Mouse (Mus musculus) CH12.LX (cell line): Measurements from ENCODE around the gene St7. TPM values are rescaled to one million over a fixed set of nuclear protein-coding genes. Genes with fewer than 3 reads are reported as not detected.

Experiments used
- DNase-seq: peaks from one replicate; pipeline ENCODE4 v3.0.0-alpha.2; 2013; ENCODE audit errors: extremely low read depth
- H3K27ac ChIP-seq: 2 replicates; pipeline ENCODE4 v1.5.1; 2012; ENCODE audit warnings: low read depth, mild to moderate bottlenecking, control low read depth, moderate library complexity; ENCODE audit not compliant: insufficient read depth
- H3K27me3 ChIP-seq: replicated peaks from 2 replicates; pipeline ENCODE3; 2012; ENCODE audit warnings: inconsistent platforms
- H3K36me3 ChIP-seq, 2 experiments: replicated peaks in 1 of 2; 2 replicates each; pipeline versions ENCODE3 to v1.6.1; 2012; ENCODE audit warnings: inconsistent platforms in 1 of 2, low read length in 1 of 2, mild to moderate bottlenecking in 1 of 2, mixed read lengths in 1 of 2, moderate library complexity in 1 of 2; ENCODE audit not compliant: control insufficient read depth in 1 of 2, insufficient read depth in 1 of 2
- H3K4me1 ChIP-seq, 2 experiments: 2 replicates each; pipeline ENCODE4 v1.6.1; 2012; ENCODE audit warnings: inconsistent platforms in 1 of 2, moderate library complexity in 1 of 2; ENCODE audit not compliant: insufficient read depth in 2 of 2, control insufficient read depth in 1 of 2
- H3K4me2 ChIP-seq: 2 replicates; pipeline ENCODE4 v1.6.1; 2012; ENCODE audit warnings: low read depth, mild to moderate bottlenecking, control low read depth; ENCODE audit not compliant: poor library complexity, insufficient read depth, severe bottlenecking
- H3K4me3 ChIP-seq, 3 experiments: fragments of 150-350 bp in 1 of 3; sonication (generic) in 1 of 3; replicated peaks in 1 of 3; 2 replicates each; pipeline versions ENCODE3 to v1.5.1; 2011 to 2012; ENCODE audit warnings: low read depth in 2 of 3, low read length in 2 of 3, mild to moderate bottlenecking in 2 of 3, moderate library complexity in 2 of 3, control low read depth in 1 of 3, improper control_type of control experiment in 1 of 3, inconsistent platforms in 1 of 3, mixed read lengths in 1 of 3; ENCODE audit not compliant: poor library complexity in 1 of 3
- H3K79me2 ChIP-seq: replicated peaks from 2 replicates; pipeline ENCODE4 v1.6.1; 2012; ENCODE audit warnings: mild to moderate bottlenecking, moderate library complexity; ENCODE audit not compliant: control insufficient read depth, poor library complexity, insufficient read depth, severe bottlenecking; ENCODE audit errors: extremely low read depth
- H3K9ac ChIP-seq: 2 replicates; pipeline ENCODE4 v1.6.1; 2012; ENCODE audit warnings: low read depth, mild to moderate bottlenecking, control low read depth, moderate library complexity; ENCODE audit not compliant: insufficient read depth
- H3K9me3 ChIP-seq: replicated peaks from 2 replicates; pipeline ENCODE3; 2012; ENCODE audit warnings: low read length, inconsistent platforms, mixed read lengths
- BHLHE40 ChIP-seq: IDR thresholded peaks from 2 replicates; pipeline ENCODE4 v1.6.1; 2011; ENCODE audit warnings: mild to moderate bottlenecking, low read depth, low read length, improper control_type of control experiment
- CHD2 ChIP-seq: IDR thresholded peaks from 2 replicates; pipeline ENCODE4 v1.6.1; 2011; ENCODE audit warnings: low read length, improper control_type of control experiment
- CTCF ChIP-seq, 2 experiments: IDR thresholded peaks in 1 of 2; conservative IDR thresholded peaks in 1 of 2; 2 replicates each; pipeline ENCODE4 v1.5.1; 2011 to 2012; ENCODE audit warnings: low read depth in 2 of 2, low read length in 2 of 2, improper control_type of control experiment in 1 of 2, inconsistent platforms in 1 of 2, mild to moderate bottlenecking in 1 of 2, moderate library complexity in 1 of 2
- E2F4 ChIP-seq: IDR thresholded peaks from 2 replicates; pipeline ENCODE4 v1.6.1; 2011; ENCODE audit warnings: low read depth, low read length, improper control_type of control experiment; ENCODE audit not compliant: insufficient replicate concordance
- EP300 ChIP-seq: IDR thresholded peaks from 2 replicates; pipeline ENCODE4 v1.6.1; 2011; ENCODE audit warnings: low read length, improper control_type of control experiment
- HCFC1 ChIP-seq: IDR thresholded peaks from 2 replicates; pipeline ENCODE4 v1.6.1; 2012; ENCODE audit warnings: low read depth, mild to moderate bottlenecking, inconsistent platforms, low read length, improper control_type of control experiment
- JUND ChIP-seq: conservative IDR thresholded peaks from 2 replicates; pipeline ENCODE4 v1.6.1; 2011; ENCODE audit warnings: low read depth, low read length, improper control_type of control experiment
- MAFK ChIP-seq: IDR thresholded peaks from 2 replicates; pipeline ENCODE4 v1.6.1; 2011; ENCODE audit warnings: low read length, improper control_type of control experiment; ENCODE audit not compliant: insufficient replicate concordance
- MAX ChIP-seq: IDR thresholded peaks from 2 replicates; pipeline ENCODE4 v1.6.1; 2011; ENCODE audit warnings: low read length, improper control_type of control experiment
- MAZ ChIP-seq: IDR thresholded peaks from 2 replicates; pipeline ENCODE4 v1.6.1; 2012; ENCODE audit warnings: low read depth, mild to moderate bottlenecking, inconsistent platforms, low read length, improper control_type of control experiment, moderate library complexity
- POLR2AphosphoS2 ChIP-seq: IDR thresholded peaks from 2 replicates; pipeline ENCODE4 v1.6.1; 2011; ENCODE audit warnings: low read depth, low read length, improper control_type of control experiment
- RAD21 ChIP-seq: IDR thresholded peaks from 2 replicates; pipeline ENCODE4 v1.6.1; 2011; ENCODE audit warnings: low read depth, mild to moderate bottlenecking, low read length, improper control_type of control experiment, moderate library complexity
- SIN3A ChIP-seq: IDR thresholded peaks from 2 replicates; pipeline ENCODE4 v1.6.1; 2012; ENCODE audit warnings: low read length, improper control_type of control experiment, inconsistent platforms
- SMC3 ChIP-seq: IDR thresholded peaks from 2 replicates; pipeline ENCODE4 v1.6.1; 2011; ENCODE audit warnings: low read depth, low read length, improper control_type of control experiment
- TBP ChIP-seq: conservative IDR thresholded peaks from 2 replicates; pipeline ENCODE4 v1.6.1; 2011; ENCODE audit warnings: low read depth, low read length, improper control_type of control experiment
- TCF12 ChIP-seq: IDR thresholded peaks from 2 replicates; pipeline ENCODE4 v1.6.1; 2014; ENCODE audit warnings: low read depth, mild to moderate bottlenecking, inconsistent platforms, low read length, improper control_type of control experiment
- UBTF ChIP-seq: IDR thresholded peaks from 2 replicates; pipeline ENCODE4 v1.6.1; 2012; ENCODE audit warnings: low read depth, mild to moderate bottlenecking, inconsistent platforms, low read length, improper control_type of control experiment, moderate library complexity
- USF1 ChIP-seq: IDR thresholded peaks from 2 replicates; pipeline ENCODE4 v1.6.1; 2014; ENCODE audit warnings: low read depth, mild to moderate bottlenecking, inconsistent platforms, low read length, improper control_type of control experiment
- USF2 ChIP-seq: conservative IDR thresholded peaks from 2 replicates; pipeline ENCODE4 v1.6.1; 2011; ENCODE audit warnings: low read depth, low read length, improper control_type of control experiment
- ZKSCAN1 ChIP-seq: IDR thresholded peaks from 2 replicates; pipeline ENCODE4 v1.6.1; 2012; ENCODE audit warnings: low read depth, inconsistent platforms, low read length, improper control_type of control experiment, borderline replicate concordance
- ZNF384 ChIP-seq: IDR thresholded peaks from 2 replicates; pipeline ENCODE4 v1.6.1; 2012; ENCODE audit warnings: low read depth, low read length, improper control_type of control experiment, inconsistent platforms
- dilution Hi-C: fragments of 300-500 bp; cut with MboI; formaldehyde crosslinking; loops from 2 replicates; pipeline ENCODE4 v1.14.3; 2020; ENCODE audit warnings: low sequenced_read_pairs; ENCODE audit not compliant: extremely low pct_unique_long_range_greater_than_20kb, extremely low pct_ligation_motif_present
- in situ Hi-C: fragments of 300-500 bp; cut with MboI; formaldehyde crosslinking; loops from 3 replicates; pipeline ENCODE4 v1.14.3; 2019; ENCODE audit warnings: low sequenced_read_pairs, low pct_ligation_motif_present, low pct_unique_long_range_greater_than_20kb, mixed read lengths
- polyA plus RNA-seq: library from polyadenylated mRNA; unstranded; fragments of >175 nt; gene quantifications from 2 replicates; pipeline ENCODE4 v1.2.1, GENCODE M21; 2012; ENCODE audit warnings: low read depth; ENCODE audit not compliant: insufficient read length
- total RNA-seq, 2 experiments: library from RNA; depleted of rRNA; stranded (reverse); fragments of 300-350 nt in 1 of 2; fragments of >200 nt in 1 of 2; gene quantifications; 2 replicates each; pipeline ENCODE4 v1.2.3; 2012 to 2014

Gene St7
- total and polyA plus RNA-seq, 3 experiments, result 33.9 to 64.1 (median 35.3) TPM

DNA sequence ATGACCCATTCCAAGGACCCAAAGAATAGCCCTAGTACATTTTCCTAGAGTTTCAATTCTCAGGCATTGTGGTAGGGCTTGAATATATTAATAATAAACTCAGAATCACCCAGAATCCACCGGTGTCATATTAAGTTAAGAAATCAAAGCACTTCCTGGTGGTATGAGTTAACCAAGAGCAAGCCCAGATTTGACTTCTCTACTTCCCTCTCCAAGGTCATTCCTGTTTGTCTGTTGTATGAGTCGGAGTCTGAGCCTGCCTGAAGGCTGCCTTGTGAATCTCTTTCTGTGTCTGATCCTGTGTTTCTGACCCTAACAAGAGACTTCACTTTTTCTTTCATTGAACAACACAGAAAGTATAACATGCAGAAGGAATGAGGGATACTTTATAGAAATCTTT, 118.3 kb downstream of the St7 start:
- Histone ChIP-seq H3K27me3 (no peaks in the 10 kb centered on the region), H3K79me2 (no peaks in the 10 kb centered on the region), H3K36me3 (peaks cover 0 to 8% of the 10 kb centered on the region in 2 experiments), H3K27ac (no peak overlapping the region), H3K9me3 (no peaks in the 10 kb centered on the region), H3K4me1 (no peaks in the 10 kb centered on the region), H3K4me2 (no peak overlapping the region), H3K9ac (no peak overlapping the region), H3K4me3 (no peak overlapping the region)
- no peak for TF ChIP-seq SMC3
- TF ChIP-seq MAZ, result no peak
- no peak for TF ChIP-seq CHD2
- TF ChIP-seq ZNF384, result no peak
- no peak for TF ChIP-seq MAFK
- in situ Hi-C loops, result no loop called here
- DNase-seq, result no peak
- dilution Hi-C loops, result no loop called here

DNA sequence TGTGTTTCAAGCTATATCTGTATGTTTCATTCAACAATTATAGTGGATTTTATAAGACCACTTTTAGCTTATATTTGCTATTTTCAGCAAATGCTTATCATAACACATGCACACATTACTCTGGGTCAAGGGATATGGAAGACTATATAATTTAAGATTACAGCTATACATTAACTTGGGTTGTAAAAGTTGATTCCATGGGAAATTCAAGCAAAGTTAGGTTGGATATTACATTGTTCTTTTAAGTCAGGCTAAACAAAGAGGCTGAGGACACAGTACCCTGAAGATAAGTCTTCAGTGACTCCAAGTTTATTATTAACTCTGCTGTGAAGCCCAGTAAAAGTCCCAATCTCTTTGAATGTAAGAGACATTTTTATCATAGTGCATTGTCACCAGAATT, 118.8 kb downstream of the St7 start:
- TF ChIP-seq SMC3 (no peak), USF2 (no peak), MAX (no peak), RAD21 (no peak), E2F4 (no peak), CTCF (conservative IDR thresholded peaks at IDR 0.05 in 1 of 2, IDR thresholded peaks at IDR 0.05 in 1 of 2; ENCODE audit: low read depth in 2 of 2, low read length in 2 of 2) (no peak), HCFC1 (no peak), UBTF (no peak), TCF12 (no peak), JUND (no peak), TBP (no peak), EP300 (no peak), USF1 (no peak), POLR2AphosphoS2 (no peak), BHLHE40 (no peak), ZNF384 (no peak), SIN3A (no peak), ZKSCAN1 (no peak)
- TF ChIP-seq, all 38 proteins: peak for 0
- Histone ChIP-seq H3K4me3 (no peak overlapping the region), H3K27me3 (no peaks in the 10 kb centered on the region), H3K36me3 (peaks cover 0 to 8% of the 10 kb centered on the region in 2 experiments), H3K9ac (no peak overlapping the region), H3K79me2 (no peaks in the 10 kb centered on the region), H3K4me2 (no peak overlapping the region), H3K4me1 (no peaks in the 10 kb centered on the region), H3K27ac (no peak overlapping the region), H3K9me3 (no peaks in the 10 kb centered on the region)
- in situ Hi-C loops (no loop called here), dilution Hi-C loops (no loop called here)
- no peak for DNase-seq
